Mouse (Mus musculus): ENCODE measurements at regions not wholly inside any gene's neighbourhood (a gene's known extent, or its start where the extent isn't known, plus 50 kb on each side); places are given as distances from the start of the nearest gene placed in this dataset.

DNA sequence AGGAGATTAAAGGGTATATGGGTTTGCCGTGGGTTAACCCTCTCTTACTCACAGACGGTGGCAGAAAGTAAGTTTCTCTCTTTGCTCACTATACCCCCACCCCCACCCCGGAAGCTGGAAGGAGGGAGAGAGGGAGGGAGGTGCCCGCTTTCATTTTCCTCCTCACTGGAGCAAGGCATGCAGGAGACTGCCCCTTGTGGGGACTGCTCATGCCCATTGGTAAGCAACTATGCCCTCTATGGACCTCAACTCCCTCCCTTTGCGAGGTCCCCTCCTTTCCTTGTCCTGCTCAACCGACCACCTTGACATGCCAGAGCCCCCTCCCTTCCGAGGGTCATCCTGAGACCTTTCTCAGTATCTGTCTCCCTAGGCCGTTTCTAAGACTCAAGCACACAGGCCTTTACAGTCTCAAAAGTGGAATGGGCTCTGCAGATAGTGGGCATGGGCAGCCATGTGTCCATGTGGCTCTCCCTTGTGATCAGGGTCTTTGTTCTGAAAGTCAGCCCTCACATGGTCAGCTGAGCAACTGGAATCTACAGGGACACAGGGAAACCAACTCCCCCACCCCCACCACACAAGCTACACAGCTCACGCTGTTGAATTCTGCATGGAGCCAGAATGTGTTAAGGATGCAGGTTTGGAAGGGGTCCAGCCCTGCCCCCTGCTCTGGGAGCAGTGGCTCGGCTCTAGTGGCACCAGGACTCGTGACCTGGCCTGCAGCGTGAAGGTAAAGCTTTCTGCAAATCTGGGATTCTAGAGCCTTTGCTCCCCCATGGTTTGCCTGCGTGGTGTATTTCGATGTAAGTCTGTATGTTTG, 116.8 kb upstream of the A530016L24Rik start:
- DNase-seq (ENCODE audit: extremely low spot score in 1 of 2, low spot score in 1 of 2) = no peak

DNA sequence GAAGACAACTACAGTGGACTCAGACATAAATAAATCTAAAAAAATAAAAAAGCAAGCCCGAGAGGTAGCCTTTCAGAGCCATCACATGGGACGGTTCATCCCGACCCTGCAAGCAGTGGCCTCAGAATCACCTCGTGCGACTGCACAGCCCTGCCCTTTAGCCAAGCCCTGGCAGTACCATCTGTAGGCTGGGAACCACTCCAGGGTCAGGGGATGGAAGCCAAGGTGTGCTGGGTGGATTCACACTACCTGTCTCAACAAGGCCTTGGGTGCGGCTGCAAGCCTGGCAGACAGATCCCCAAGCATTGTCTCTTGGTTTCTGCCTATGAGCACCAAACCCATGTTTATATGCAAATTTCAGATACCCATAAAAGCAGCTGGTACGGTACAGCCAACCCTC, 115.3 kb upstream of the A530016L24Rik start:
- no peak for DNase-seq (ENCODE audit: extremely low spot score in 1 of 2, low spot score in 1 of 2)

- no peak for DNase-seq (ENCODE audit: extremely low spot score in 1 of 2, low spot score in 1 of 2)
Measured at GRCm38 (mm10) chr12:112376236-112376635, 113.0 kb upstream of the A530016L24Rik start.

DNA sequence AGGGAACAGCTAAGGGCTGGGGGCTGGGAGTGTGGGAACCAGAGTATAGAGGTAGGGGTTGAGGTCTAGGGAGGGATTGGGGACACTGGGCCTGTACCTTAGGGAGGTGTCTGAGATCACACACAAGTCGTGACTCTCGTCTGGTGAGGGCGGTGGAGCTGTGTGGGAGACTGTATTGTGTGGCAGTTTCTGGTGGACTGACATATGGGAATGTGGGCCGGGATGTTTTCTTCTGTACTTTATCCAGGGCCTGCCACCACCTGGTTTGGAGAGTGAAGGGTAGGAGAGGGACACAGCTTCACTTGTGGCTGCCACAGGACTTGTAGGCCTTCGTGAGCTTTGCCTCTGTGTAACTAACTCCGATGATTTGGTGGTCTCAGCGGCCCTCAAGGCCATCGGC, 112.5 kb upstream of the A530016L24Rik start:
- peak in 1 of 2 experiments; percentile 34 for DNase-seq (ENCODE audit: extremely low spot score in 1 of 2, low spot score in 1 of 2)

- no peak for DNase-seq (ENCODE audit: extremely low spot score in 1 of 2, low spot score in 1 of 2)
Measured at GRCm38 (mm10) chr12:112378482-112379243, 110.6 kb upstream of the A530016L24Rik start.

DNA sequence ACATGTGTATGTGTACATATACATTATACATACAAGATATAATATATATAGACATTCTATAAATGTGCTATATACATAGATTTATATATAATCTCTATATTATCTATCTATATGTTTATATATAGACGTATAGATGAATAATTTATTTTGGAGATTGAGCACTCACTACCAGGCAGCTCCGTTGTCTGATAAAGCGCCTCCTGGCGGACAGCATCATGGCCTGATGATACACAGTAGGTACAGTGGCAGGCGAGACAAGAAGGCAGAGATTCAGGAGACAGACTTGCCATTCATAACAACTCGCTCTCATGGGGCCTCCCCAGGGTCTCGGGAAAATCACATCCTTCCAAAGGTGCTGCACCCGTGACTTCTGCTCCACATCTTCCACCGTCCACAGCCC, 101.4 kb upstream of the A530016L24Rik start:
- no peak for DNase-seq (ENCODE audit: extremely low spot score in 1 of 2, low spot score in 1 of 2)

- peak in 1 of 2 experiments; percentile 22 for DNase-seq (ENCODE audit: extremely low spot score in 1 of 2, low spot score in 1 of 2)
Measured at GRCm38 (mm10) chr12:112395909-112396308, 93.3 kb upstream of the A530016L24Rik start.

GRCm38 (mm10) chr12:112403688-112404240, 85.5 kb upstream of the A530016L24Rik start:
- DNase-seq (ENCODE audit: extremely low spot score in 1 of 2, low spot score in 1 of 2) = no peak

GRCm38 (mm10) chr12:112404338-112404737, 84.9 kb upstream of the A530016L24Rik start:
- no peak for DNase-seq (ENCODE audit: extremely low spot score in 1 of 2, low spot score in 1 of 2)

DNA sequence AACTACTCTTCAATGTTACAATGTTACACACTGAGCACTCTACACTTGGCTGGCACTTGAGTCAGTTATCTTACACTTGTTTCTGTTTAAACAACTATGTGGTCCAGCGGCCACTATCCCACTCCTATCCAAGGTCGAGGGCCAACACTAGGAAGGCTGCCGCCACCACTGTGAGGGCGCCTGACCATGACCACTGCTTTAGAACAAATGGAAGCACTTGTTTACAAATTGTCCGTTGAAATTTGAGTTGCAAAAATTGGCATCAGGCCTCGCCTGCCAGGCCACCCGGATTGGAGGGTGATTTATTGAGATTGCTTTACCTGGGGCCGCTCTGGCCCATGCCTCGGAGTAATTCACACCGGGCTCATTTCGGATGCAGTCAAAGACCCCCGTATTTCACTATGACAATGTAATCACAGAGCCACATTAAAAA, 83.5 kb upstream of the A530016L24Rik start:
- DNase-seq (ENCODE audit: extremely low spot score in 1 of 2, low spot score in 1 of 2) = no peak

DNA sequence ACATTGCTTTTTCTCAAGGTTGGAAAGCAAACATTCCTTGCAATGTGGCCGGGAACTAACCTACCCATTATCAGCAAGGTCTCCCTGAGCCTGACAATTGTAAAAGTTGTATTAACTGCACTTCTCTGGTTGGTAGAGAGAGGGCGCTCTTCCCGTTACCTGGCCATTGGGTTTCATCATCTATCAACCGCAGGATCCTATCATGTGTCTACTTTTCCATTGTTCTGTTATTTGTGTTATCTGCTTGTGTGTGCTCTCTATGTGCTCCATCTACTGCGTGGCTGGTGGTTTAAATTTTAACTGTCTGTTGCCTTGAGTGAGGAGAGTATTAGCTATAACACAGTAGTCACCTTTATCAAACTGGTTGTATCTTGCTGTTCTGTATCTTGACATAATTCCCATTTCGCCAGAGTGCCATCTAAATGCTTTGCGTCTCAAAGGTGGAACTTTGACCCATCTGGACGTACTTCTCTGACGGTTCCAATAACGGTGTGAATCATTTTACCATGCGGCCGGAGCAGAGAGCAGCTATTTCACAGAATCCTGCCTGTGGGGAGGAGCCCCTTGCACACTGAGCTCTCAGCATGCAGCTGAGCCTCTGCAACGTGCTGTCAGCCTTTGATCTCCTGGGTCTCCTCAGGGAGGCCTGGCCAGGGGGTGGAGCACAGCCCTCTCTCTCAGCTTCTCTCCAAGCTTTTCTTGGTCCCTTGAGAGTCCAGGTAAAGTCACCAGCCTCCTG, 77.5 kb upstream of the A530016L24Rik start:
- no peak for DNase-seq (ENCODE audit: extremely low spot score in 1 of 2, low spot score in 1 of 2)

DNA sequence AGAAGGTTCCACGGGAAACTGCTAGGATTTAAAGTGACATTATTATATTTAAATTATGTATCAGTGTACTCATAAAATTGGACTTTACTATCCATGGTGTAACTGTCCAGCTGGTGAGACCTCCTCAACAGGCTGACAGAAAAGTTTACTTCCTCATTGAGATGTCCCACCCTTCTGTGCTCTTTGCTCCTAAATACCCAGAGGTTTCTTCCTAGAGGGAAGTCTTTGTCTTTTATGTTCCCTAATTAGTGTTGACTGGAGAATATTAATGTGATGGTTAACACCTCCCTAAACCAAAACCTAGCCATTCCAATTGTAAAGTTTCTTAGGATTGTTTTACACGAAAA, 76.9 kb upstream of the A530016L24Rik start:
- DNase-seq (ENCODE audit: extremely low spot score in 1 of 2, low spot score in 1 of 2) = no peak

DNA sequence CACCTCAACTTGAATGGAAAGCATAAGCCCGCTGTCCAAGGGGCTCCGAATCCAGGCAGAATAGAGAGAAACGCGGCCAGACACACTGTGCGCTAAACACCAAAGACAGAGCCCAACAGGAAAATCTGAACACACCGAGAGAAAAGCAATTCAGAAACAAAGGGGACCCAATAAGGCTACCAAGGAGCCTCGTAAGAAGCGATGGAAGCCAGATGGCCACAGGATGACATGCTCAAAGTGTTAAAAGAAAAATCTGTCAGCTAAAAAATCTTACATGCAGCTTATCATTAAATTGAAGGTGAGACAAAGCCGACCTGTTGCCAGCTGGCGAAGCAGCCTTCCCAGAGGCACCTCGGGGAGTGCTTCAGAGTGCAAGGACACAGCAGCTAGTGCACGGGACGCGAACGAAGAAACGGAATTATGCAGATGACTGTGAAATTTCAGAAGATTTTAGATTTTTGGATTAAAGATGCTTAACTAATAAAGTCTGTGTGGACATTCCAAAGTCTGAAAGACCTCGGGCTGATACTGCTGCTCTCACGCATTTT, 73.2 kb upstream of the A530016L24Rik start:
- DNase-seq (ENCODE audit: extremely low spot score in 1 of 2, low spot score in 1 of 2) = no peak

- no peak for DNase-seq (ENCODE audit: extremely low spot score in 1 of 2, low spot score in 1 of 2)
Measured at GRCm38 (mm10) chr12:112416537-112416936, 72.7 kb upstream of the A530016L24Rik start.

DNA sequence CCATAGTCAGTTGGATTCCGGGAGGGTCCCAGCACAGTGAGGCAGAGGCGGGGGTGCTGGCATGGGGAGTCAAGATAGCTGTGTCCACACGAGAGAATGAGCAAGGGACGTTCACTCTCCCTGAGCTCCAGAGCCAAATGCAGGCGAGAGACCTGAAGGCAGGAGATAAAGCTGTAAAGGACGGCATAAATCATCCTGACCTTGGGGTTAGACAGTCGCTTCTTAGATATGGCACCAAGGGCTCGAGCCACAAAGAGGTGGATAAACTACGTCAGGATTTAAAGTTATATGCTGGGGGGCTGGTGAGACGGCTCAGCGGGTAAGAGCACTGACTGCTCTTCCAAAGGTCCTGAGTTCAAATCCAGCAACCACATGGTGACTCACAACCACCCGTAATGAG, 70.6 kb upstream of the A530016L24Rik start:
- no peak for DNase-seq (ENCODE audit: extremely low spot score in 1 of 2, low spot score in 1 of 2)

GRCm38 (mm10) chr12:112422177-112422576, 67.1 kb upstream of the A530016L24Rik start:
- DNase-seq (ENCODE audit: extremely low spot score in 1 of 2, low spot score in 1 of 2) = no peak

DNA sequence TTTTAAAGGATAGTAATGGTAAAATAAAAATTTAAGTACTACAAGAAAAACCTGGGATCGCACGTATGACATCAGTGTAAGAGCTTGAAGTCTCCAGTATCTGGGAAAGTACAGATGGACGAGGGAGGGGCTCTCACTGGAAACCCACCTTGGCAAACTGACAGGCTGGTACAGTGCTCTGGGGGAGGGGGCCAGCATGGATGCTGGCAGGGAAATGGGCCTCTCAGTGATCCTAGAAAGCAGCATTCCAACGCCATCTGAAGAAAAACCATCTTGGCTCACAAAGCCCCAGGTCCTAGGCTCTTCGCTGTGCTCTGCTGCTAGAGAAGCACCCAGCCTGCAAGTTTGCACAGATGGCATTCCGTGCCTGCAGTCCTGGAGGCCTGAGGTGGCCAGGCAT, 65.1 kb upstream of the A530016L24Rik start:
- DNase-seq (ENCODE audit: extremely low spot score in 1 of 2, low spot score in 1 of 2) = no peak

DNA sequence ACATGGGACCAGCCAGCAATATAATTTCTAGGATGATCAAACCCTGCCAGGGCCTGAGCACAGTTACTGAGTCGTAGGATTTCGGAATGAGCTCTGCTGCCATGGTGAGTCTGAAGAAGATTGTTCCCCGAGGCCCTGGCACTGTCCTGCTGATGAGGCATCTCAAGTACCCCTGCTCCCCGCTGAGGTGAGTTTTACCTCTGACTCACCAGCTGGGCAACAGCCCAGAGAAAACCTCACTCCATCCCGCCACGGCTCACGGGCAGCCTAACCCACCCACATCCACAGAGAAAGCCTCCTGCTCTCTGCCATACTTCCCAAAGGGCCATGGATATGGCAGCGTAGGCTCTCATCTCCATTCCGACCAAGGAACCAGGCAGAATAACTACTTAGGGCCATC, 62.6 kb upstream of the A530016L24Rik start:
- DNase-seq (ENCODE audit: extremely low spot score in 1 of 2, low spot score in 1 of 2) = peak in 1 of 2 experiments; percentile 41

GRCm38 (mm10) chr12:112430104-112430846, 59.0 kb upstream of the A530016L24Rik start:
- no peak for DNase-seq (ENCODE audit: extremely low spot score in 1 of 2, low spot score in 1 of 2)

- DNase-seq (ENCODE audit: extremely low spot score in 1 of 2, low spot score in 1 of 2) = no peak
Measured at GRCm38 (mm10) chr12:112433315-112433714, 55.9 kb upstream of the A530016L24Rik start.

Data from frontal cortex, adult 2 months (tissue).